Mouse (Mus musculus) bone marrow, adult 2 months (tissue): ENCODE results near the gene Man1c1.

Source experiments
- CTCF ChIP-seq: fragments of 200-500 bp; IDR thresholded peaks from 2 replicates; pipeline ENCODE4 v1.5.1; 2011; ENCODE audit warnings: low read length, control low read depth; ENCODE audit not compliant: control insufficient read depth, insufficient read depth
- POLR2A ChIP-seq: fragments of 200-500 bp; IDR thresholded peaks from 2 replicates; pipeline ENCODE4 v1.6.1; 2011; ENCODE audit warnings: low read depth, mild to moderate bottlenecking, control low read depth, low read length, borderline replicate concordance; ENCODE audit not compliant: control insufficient read depth

DNA sequence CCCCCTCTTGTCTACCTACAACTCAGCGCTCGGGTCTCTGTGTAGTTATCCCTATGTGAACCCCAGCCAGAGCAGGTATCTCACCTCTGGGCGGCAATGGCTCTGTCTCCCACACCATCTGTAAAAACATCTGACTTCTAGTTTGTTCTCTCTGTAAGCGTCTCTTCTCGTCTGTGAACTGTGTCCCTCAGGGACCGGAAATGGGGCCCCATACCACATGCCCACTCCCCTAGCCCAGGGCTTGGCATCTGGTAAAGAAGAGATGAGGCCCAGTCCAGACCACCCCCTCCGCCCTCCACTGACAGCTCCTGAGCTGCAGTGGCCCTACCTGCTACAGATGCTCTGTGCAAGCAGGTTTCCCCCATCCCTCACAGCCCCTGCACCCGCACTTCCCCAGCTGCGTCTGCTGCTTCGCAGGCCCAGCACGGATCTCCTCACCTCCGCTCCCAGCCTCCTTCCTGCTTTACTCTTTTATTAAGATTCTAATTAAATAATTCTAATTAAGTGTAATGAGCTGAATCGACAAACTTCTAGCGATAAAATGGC lies 33.3 kb upstream of the Man1c1 start:
- TF ChIP-seq CTCF = no peak
- TF ChIP-seq POLR2A = no peak
